Mouse (Mus musculus): ENCODE measurements around the gene Ctrc.

- TF ChIP-seq CTCF (IDR thresholded peaks at IDR 0.05; ENCODE audit: extremely low read depth, insufficient read length, insufficient replicate concordance, low read depth, low read length) (no peak), POLR2A (IDR thresholded peaks at IDR 0.05; ENCODE audit: low read depth, low read length) (no peak)
Observed at GRCm38 (mm10) chr4:141863726-141864280, 17.6 kb upstream of the Ctrc start.

Data from small intestine, adult 2 months (tissue).